Mouse (Mus musculus) CH12.LX (cell line): Measurements from ENCODE around the gene Enah. TPM values are rescaled to one million over a fixed set of nuclear protein-coding genes. Genes with fewer than 3 reads are reported as not detected.

Source experiments
- DNase-seq: peaks from one replicate; pipeline ENCODE4 v3.0.0-alpha.2; 2013; ENCODE audit errors: extremely low read depth
- H3K27ac ChIP-seq: 2 replicates; pipeline ENCODE4 v1.5.1; 2012; ENCODE audit warnings: low read depth, mild to moderate bottlenecking, control low read depth, moderate library complexity; ENCODE audit not compliant: insufficient read depth
- H3K27me3 ChIP-seq: replicated peaks from 2 replicates; pipeline ENCODE3; 2012; ENCODE audit warnings: inconsistent platforms
- H3K36me3 ChIP-seq, 2 experiments: replicated peaks in 1 of 2; 2 replicates each; pipeline versions ENCODE3 to v1.6.1; 2012; ENCODE audit warnings: inconsistent platforms in 1 of 2, low read length in 1 of 2, mild to moderate bottlenecking in 1 of 2, mixed read lengths in 1 of 2, moderate library complexity in 1 of 2; ENCODE audit not compliant: control insufficient read depth in 1 of 2, insufficient read depth in 1 of 2
- H3K4me1 ChIP-seq, 2 experiments: 2 replicates each; pipeline ENCODE4 v1.6.1; 2012; ENCODE audit warnings: inconsistent platforms in 1 of 2, moderate library complexity in 1 of 2; ENCODE audit not compliant: insufficient read depth in 2 of 2, control insufficient read depth in 1 of 2
- H3K4me2 ChIP-seq: 2 replicates; pipeline ENCODE4 v1.6.1; 2012; ENCODE audit warnings: low read depth, mild to moderate bottlenecking, control low read depth; ENCODE audit not compliant: poor library complexity, insufficient read depth, severe bottlenecking
- H3K4me3 ChIP-seq, 3 experiments: fragments of 150-350 bp in 1 of 3; sonication (generic) in 1 of 3; replicated peaks in 1 of 3; 2 replicates each; pipeline versions ENCODE3 to v1.5.1; 2011 to 2012; ENCODE audit warnings: low read depth in 2 of 3, low read length in 2 of 3, mild to moderate bottlenecking in 2 of 3, moderate library complexity in 2 of 3, control low read depth in 1 of 3, improper control_type of control experiment in 1 of 3, inconsistent platforms in 1 of 3, mixed read lengths in 1 of 3; ENCODE audit not compliant: poor library complexity in 1 of 3
- H3K79me2 ChIP-seq: replicated peaks from 2 replicates; pipeline ENCODE4 v1.6.1; 2012; ENCODE audit warnings: mild to moderate bottlenecking, moderate library complexity; ENCODE audit not compliant: control insufficient read depth, poor library complexity, insufficient read depth, severe bottlenecking; ENCODE audit errors: extremely low read depth
- H3K9ac ChIP-seq: 2 replicates; pipeline ENCODE4 v1.6.1; 2012; ENCODE audit warnings: low read depth, mild to moderate bottlenecking, control low read depth, moderate library complexity; ENCODE audit not compliant: insufficient read depth
- H3K9me3 ChIP-seq: replicated peaks from 2 replicates; pipeline ENCODE3; 2012; ENCODE audit warnings: low read length, inconsistent platforms, mixed read lengths
- CHD1 ChIP-seq: IDR thresholded peaks from 2 replicates; pipeline ENCODE4 v1.6.1; 2012; ENCODE audit warnings: low read depth, low read length, improper control_type of control experiment, inconsistent platforms
- CHD2 ChIP-seq: IDR thresholded peaks from 2 replicates; pipeline ENCODE4 v1.6.1; 2011; ENCODE audit warnings: low read length, improper control_type of control experiment
- E2F4 ChIP-seq: IDR thresholded peaks from 2 replicates; pipeline ENCODE4 v1.6.1; 2011; ENCODE audit warnings: low read depth, low read length, improper control_type of control experiment; ENCODE audit not compliant: insufficient replicate concordance
- ELF1 ChIP-seq: IDR thresholded peaks from 2 replicates; pipeline ENCODE4 v1.6.1; 2014; ENCODE audit warnings: low read depth, mild to moderate bottlenecking, inconsistent platforms, low read length, improper control_type of control experiment
- ETS1 ChIP-seq: conservative IDR thresholded peaks from 2 replicates; pipeline ENCODE4 v1.6.1; 2012; ENCODE audit warnings: low read depth, mild to moderate bottlenecking, inconsistent platforms, low read length, improper control_type of control experiment, moderate library complexity
- HCFC1 ChIP-seq: IDR thresholded peaks from 2 replicates; pipeline ENCODE4 v1.6.1; 2012; ENCODE audit warnings: low read depth, mild to moderate bottlenecking, inconsistent platforms, low read length, improper control_type of control experiment
- JUND ChIP-seq: conservative IDR thresholded peaks from 2 replicates; pipeline ENCODE4 v1.6.1; 2011; ENCODE audit warnings: low read depth, low read length, improper control_type of control experiment
- KAT2A ChIP-seq: IDR thresholded peaks from 2 replicates; pipeline ENCODE4 v1.6.1; 2012; ENCODE audit warnings: low read length, improper control_type of control experiment, inconsistent platforms; ENCODE audit not compliant: insufficient replicate concordance
- MEF2A ChIP-seq: IDR thresholded peaks from 2 replicates; pipeline ENCODE4 v1.6.1; 2014; ENCODE audit warnings: low read depth, mild to moderate bottlenecking, inconsistent platforms, low read length, improper control_type of control experiment, borderline replicate concordance
- MXI1 ChIP-seq: IDR thresholded peaks from 2 replicates; pipeline ENCODE4 v1.6.1; 2011; ENCODE audit warnings: mild to moderate bottlenecking, low read depth, low read length, improper control_type of control experiment
- NELFE ChIP-seq: IDR thresholded peaks from 2 replicates; pipeline ENCODE4 v1.6.1; 2011; ENCODE audit warnings: low read depth, low read length, improper control_type of control experiment
- POLR2A ChIP-seq: IDR thresholded peaks from 2 replicates; pipeline ENCODE4 v1.6.1; 2011; ENCODE audit warnings: low read depth, mild to moderate bottlenecking, improper control_type of control experiment, low read length
- POLR2AphosphoS2 ChIP-seq: IDR thresholded peaks from 2 replicates; pipeline ENCODE4 v1.6.1; 2011; ENCODE audit warnings: low read depth, low read length, improper control_type of control experiment
- TBP ChIP-seq: conservative IDR thresholded peaks from 2 replicates; pipeline ENCODE4 v1.6.1; 2011; ENCODE audit warnings: low read depth, low read length, improper control_type of control experiment
- UBTF ChIP-seq: IDR thresholded peaks from 2 replicates; pipeline ENCODE4 v1.6.1; 2012; ENCODE audit warnings: low read depth, mild to moderate bottlenecking, inconsistent platforms, low read length, improper control_type of control experiment, moderate library complexity
- USF1 ChIP-seq: IDR thresholded peaks from 2 replicates; pipeline ENCODE4 v1.6.1; 2014; ENCODE audit warnings: low read depth, mild to moderate bottlenecking, inconsistent platforms, low read length, improper control_type of control experiment
- ZNF384 ChIP-seq: IDR thresholded peaks from 2 replicates; pipeline ENCODE4 v1.6.1; 2012; ENCODE audit warnings: low read depth, low read length, improper control_type of control experiment, inconsistent platforms
- dilution Hi-C: fragments of 300-500 bp; cut with MboI; formaldehyde crosslinking; loops from 2 replicates; pipeline ENCODE4 v1.14.3; 2020; ENCODE audit warnings: low sequenced_read_pairs; ENCODE audit not compliant: extremely low pct_unique_long_range_greater_than_20kb, extremely low pct_ligation_motif_present
- in situ Hi-C: fragments of 300-500 bp; cut with MboI; formaldehyde crosslinking; loops from 3 replicates; pipeline ENCODE4 v1.14.3; 2019; ENCODE audit warnings: low sequenced_read_pairs, low pct_ligation_motif_present, low pct_unique_long_range_greater_than_20kb, mixed read lengths
- polyA plus RNA-seq: library from polyadenylated mRNA; unstranded; fragments of >175 nt; gene quantifications from 2 replicates; pipeline ENCODE4 v1.2.1, GENCODE M21; 2012; ENCODE audit warnings: low read depth; ENCODE audit not compliant: insufficient read length
- total RNA-seq, 2 experiments: library from RNA; depleted of rRNA; stranded (reverse); fragments of 300-350 nt in 1 of 2; fragments of >200 nt in 1 of 2; gene quantifications; 2 replicates each; pipeline ENCODE4 v1.2.3; 2012 to 2014

The Enah gene
- total and polyA plus RNA-seq, 3 experiments: 45.3 to 75.3 (median 72.6) TPM

- TF ChIP-seq JUND (no peak), HCFC1 (no peak), KAT2A (no peak), ELF1 (no peak), POLR2AphosphoS2 (no peak), CHD2 (no peak)
These were observed 31.4 kb downstream of the Enah start for GRCm38 (mm10) chr1:181988367-181988766.

GRCm38 (mm10) chr1:181987226-181987625 is 32.6 kb downstream of the Enah start:
- Histone ChIP-seq H3K36me3 (peaks cover 7 to 35% of the 10 kb centered on the region in 2 experiments), H3K4me2 (no peak overlapping the region), H3K79me2 (peaks cover 35% of the 10 kb centered on the region), H3K27ac (no peak overlapping the region), H3K9ac (no peak overlapping the region), H3K9me3 (peaks cover 4% of the 10 kb centered on the region), H3K27me3 (no peaks in the 10 kb centered on the region), H3K4me3 (no peak overlapping the region), H3K4me1 (peaks cover 6 to 19% of the 10 kb centered on the region in 2 experiments; a peak in 2 of 4 replicates)
- dilution Hi-C loops: no loop called here
- in situ Hi-C loops: no loop called here
- DNase-seq: no peak
- TF ChIP-seq POLR2A: no peak
- TF ChIP-seq CHD1: no peak
- no peak for TF ChIP-seq ETS1
- no peak for TF ChIP-seq UBTF
- no peak for TF ChIP-seq USF1
- no peak for TF ChIP-seq ZNF384
- TF ChIP-seq ELF1: no peak
- no peak for TF ChIP-seq MEF2A
- TF ChIP-seq E2F4: no peak
- no peak for TF ChIP-seq TBP
- TF ChIP-seq KAT2A: no peak
- TF ChIP-seq MXI1: no peak
- no peak for TF ChIP-seq NELFE

More at GRCm38 (mm10) chr1:181988367-181988766, 31.4 kb downstream of the Enah start:
- Histone ChIP-seq H3K27ac (no peak overlapping the region), H3K4me2 (no peak overlapping the region), H3K79me2 (peaks cover 35% of the 10 kb centered on the region), H3K36me3 (peaks cover 4 to 27% of the 10 kb centered on the region in 2 experiments), H3K4me3 (no peak overlapping the region), H3K4me1 (peaks cover 9 to 19% of the 10 kb centered on the region in 2 experiments; a peak in 2 of 4 replicates), H3K9me3 (peaks cover 4% of the 10 kb centered on the region), H3K27me3 (no peaks in the 10 kb centered on the region), H3K9ac (no peak overlapping the region)
- DNase-seq: no peak
- in situ Hi-C loops: no loop called here
- dilution Hi-C loops: no loop called here
